ENCODE assay signal across 12 mouse cellular contexts in genomic region chr8:42699381-42699780, GRCm38 (mm10).
"Had no signal": no experiment of that assay in that cellular context is flagged by ENCODE, and none has a peak within 500 bp of the region (broad histone marks: within the 10 kb centered on the region; RNA-seq: fewer than 3 reads in every experiment).

No protein-coding gene starts in this region.

- DNase-seq: kidney, adult 9 months; kidney, postnatal 14 days; kidney, postnatal 4 days; layer of hippocampus, adult 9-11 months; layer of hippocampus, postnatal 36 days; liver; liver, postnatal 0 days; lung, postnatal 10 days; lung, postnatal 36 days; midbrain, embryonic 14.5 days; thymus, adult 18-20 months; thymus, postnatal 36 days had no signal
